Mouse (Mus musculus) testis, adult 2 months (tissue): ENCODE data around the gene Mthfr. TPM values are rescaled to one million over a fixed set of nuclear protein-coding genes. Genes with fewer than 3 reads are reported as not detected.

ENCODE experiments used
- H3K27ac ChIP-seq: fragments of 200-500 bp; 2 replicates; pipeline ENCODE4 v1.5.1; 2012; ENCODE audit warnings: low read depth, low read length; ENCODE audit not compliant: control insufficient read depth, insufficient read depth
- H3K27me3 ChIP-seq: fragments of 200-500 bp; 2 replicates; pipeline ENCODE4 v1.6.1; 2012; ENCODE audit warnings: mild to moderate bottlenecking, low read length, moderate library complexity; ENCODE audit not compliant: control insufficient read depth, insufficient read depth
- H3K36me3 ChIP-seq: fragments of 200-500 bp; 2 replicates; pipeline ENCODE4 v1.6.1; 2012; ENCODE audit warnings: mild to moderate bottlenecking, low read length; ENCODE audit not compliant: control insufficient read depth, insufficient read depth
- H3K4me1 ChIP-seq: fragments of 200-500 bp; 2 replicates; pipeline ENCODE4 v1.6.1; 2012; ENCODE audit warnings: low read length; ENCODE audit not compliant: control insufficient read depth, insufficient read depth
- H3K4me3 ChIP-seq: fragments of 200-500 bp; 2 replicates; pipeline ENCODE4 v1.5.1; 2012; ENCODE audit warnings: low read depth, mild to moderate bottlenecking, low read length, moderate library complexity, mixed read lengths; ENCODE audit not compliant: control insufficient read depth
- CTCF ChIP-seq: fragments of 200-500 bp; IDR thresholded peaks from 2 replicates; pipeline ENCODE4 v1.5.1; 2012; ENCODE audit warnings: low read depth, mild to moderate bottlenecking, inconsistent platforms, low read length, moderate library complexity; ENCODE audit not compliant: control insufficient read depth, insufficient read depth, insufficient replicate concordance
- POLR2A ChIP-seq: fragments of 200-500 bp; IDR thresholded peaks from 2 replicates; pipeline ENCODE4 v1.6.1; 2012; ENCODE audit warnings: low read depth, mild to moderate bottlenecking, inconsistent platforms, low read length, moderate library complexity; ENCODE audit not compliant: control insufficient read depth
- polyA plus RNA-seq: library from polyadenylated mRNA; depleted of rRNA; stranded (reverse); fragments of >200 nt; gene quantifications from 2 replicates; pipeline ENCODE4 v1.2.3, GENCODE M21; 2012

The Mthfr gene
- polyA plus RNA-seq, 1 experiment, result 31.8 TPM

DNA sequence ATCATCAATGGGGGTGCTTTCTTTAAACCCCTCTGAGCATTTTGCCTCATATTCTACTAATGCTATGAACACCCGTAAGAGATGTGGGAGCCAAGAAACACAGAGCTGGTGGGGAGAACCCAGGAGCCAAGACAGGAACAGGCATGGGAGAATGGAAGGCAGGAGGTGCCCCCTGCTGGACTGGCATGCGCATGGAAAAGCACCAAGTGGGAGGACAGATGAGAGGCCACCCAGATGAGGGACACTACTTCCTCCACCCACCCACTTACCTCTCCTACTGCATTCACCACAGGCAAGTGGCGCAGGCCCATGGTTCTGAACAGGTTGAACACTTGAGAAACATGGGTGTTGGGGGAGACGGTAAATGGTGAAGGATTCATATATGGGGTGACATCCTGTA is 30.5 kb upstream of the Mthfr start:
- no peaks in the 10 kb centered on the region for H3K4me1 ChIP-seq
- H3K4me3 ChIP-seq, result no peak overlapping the region
- no peaks in the 10 kb centered on the region for H3K27me3 ChIP-seq
- peaks cover 15% of the 10 kb centered on the region for H3K36me3 ChIP-seq
- TF ChIP-seq CTCF, result peak; percentile 49; the same call in 1 of the 2 replicates
- no peak for TF ChIP-seq POLR2A
- no peak overlapping the region for H3K27ac ChIP-seq

DNA sequence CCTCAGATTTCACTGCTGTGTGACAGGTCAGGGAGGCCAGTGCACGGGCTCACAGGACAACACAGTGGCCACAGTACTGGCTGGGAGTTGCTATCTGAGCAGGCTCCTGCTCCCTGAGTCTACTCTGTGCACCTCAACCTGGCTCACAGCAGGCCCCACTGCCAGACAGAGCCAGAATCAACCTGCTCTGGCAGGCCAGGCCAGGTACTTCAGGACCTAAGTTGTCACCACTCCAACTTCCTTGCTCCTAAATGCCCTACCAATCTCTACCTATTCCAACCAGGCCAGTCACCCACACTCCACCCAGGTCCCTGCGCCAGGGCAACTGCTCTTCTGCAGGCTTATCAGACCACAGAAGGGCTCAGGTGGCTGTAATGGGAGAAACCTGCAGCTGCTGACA is 29.2 kb upstream of the Mthfr start:
- no peak overlapping the region for H3K27ac ChIP-seq
- H3K4me3 ChIP-seq, result no peak overlapping the region
- peaks cover 17% of the 10 kb centered on the region for H3K36me3 ChIP-seq
- TF ChIP-seq CTCF (no peak), POLR2A (no peak)
- H3K27me3 ChIP-seq, result no peaks in the 10 kb centered on the region
- no peaks in the 10 kb centered on the region for H3K4me1 ChIP-seq

DNA sequence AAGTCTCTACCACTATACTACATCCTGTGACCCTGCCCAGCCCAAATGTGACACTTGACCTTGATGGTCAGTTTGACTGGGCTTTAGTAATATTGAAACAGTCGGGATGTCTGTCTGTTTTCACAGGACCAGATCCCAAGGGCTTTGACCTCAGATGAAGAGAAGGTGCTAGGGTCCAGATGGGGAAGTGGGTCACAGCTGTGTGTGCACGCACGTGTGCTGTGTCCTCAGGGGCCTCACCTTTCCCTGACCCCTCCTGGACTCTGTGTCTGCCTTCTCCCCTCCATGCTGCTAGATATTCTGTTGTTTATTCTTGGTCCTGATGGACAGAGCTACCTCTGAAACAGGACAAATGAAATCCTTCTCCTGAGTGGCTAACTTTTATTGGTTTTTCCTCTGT is 27.5 kb upstream of the Mthfr start:
- Histone ChIP-seq H3K4me1 (no peaks in the 10 kb centered on the region), H3K4me3 (no peak overlapping the region), H3K36me3 (peaks cover 14% of the 10 kb centered on the region), H3K27me3 (no peaks in the 10 kb centered on the region), H3K27ac (no peak overlapping the region)
- TF ChIP-seq POLR2A (no peak), CTCF (no peak)

DNA sequence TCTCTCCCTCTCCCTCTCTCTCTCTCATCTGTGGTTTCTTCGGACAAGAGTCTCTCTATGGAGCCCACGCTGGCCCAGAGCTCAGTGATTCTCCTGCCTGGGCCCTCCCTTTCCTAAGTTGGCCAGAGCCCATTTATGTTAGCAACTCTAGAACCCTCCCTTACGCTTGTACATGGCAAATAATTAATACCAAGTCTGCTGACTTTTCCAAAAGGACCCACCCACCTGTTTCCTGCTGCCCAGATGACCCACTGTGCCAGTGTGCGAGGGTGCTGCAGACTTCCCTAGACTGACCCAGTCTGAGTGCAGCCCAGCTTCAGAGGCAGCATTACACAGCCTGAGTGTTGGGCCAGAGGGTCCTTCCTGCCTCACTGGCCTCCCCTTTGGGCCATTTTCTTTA is 26.7 kb upstream of the Mthfr start:
- H3K4me1 ChIP-seq, result no peaks in the 10 kb centered on the region
- TF ChIP-seq POLR2A, result no peak
- TF ChIP-seq CTCF, result no peak
- H3K27ac ChIP-seq, result no peak overlapping the region
- peaks cover 12% of the 10 kb centered on the region for H3K36me3 ChIP-seq
- H3K27me3 ChIP-seq, result no peaks in the 10 kb centered on the region
- H3K4me3 ChIP-seq, result no peak overlapping the region

DNA sequence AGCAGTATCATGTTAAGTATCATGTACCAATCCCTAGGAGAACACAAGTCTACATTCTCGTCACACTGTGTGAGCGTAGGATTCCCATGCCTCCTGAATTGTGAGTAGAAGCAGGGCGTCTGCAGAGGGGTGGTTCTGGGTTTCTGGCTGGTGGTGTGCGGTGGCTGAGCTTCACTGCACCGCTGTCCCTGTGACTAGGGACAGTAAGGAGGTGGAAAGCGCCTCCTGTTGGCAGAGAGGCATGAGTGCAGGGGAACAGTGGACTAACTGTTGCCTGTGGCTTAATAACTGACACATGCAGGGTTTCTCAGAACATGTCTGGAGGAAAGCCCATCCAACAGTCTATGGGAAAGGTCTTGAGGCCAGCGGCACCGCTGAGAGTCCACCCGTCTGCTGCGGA is 23.5 kb upstream of the Mthfr start:
- TF ChIP-seq CTCF (peak; percentile 53; the same call in 1 of the 2 replicates), POLR2A (no peak)
- Histone ChIP-seq H3K4me1 (no peaks in the 10 kb centered on the region), H3K36me3 (peaks cover 10% of the 10 kb centered on the region), H3K4me3 (no peak overlapping the region), H3K27ac (no peak overlapping the region), H3K27me3 (no peaks in the 10 kb centered on the region)

GRCm38 (mm10) chr4:148016981-148017380 is 21.9 kb upstream of the Mthfr start:
- Histone ChIP-seq H3K27me3 (no peaks in the 10 kb centered on the region), H3K27ac (no peak overlapping the region), H3K36me3 (peaks cover 7% of the 10 kb centered on the region), H3K4me1 (no peaks in the 10 kb centered on the region), H3K4me3 (no peak overlapping the region)
- TF ChIP-seq POLR2A, result no peak
- no peak for TF ChIP-seq CTCF

GRCm38 (mm10) chr4:148018410-148018809 is 20.5 kb upstream of the Mthfr start:
- no peak for TF ChIP-seq CTCF
- TF ChIP-seq POLR2A, result no peak

DNA sequence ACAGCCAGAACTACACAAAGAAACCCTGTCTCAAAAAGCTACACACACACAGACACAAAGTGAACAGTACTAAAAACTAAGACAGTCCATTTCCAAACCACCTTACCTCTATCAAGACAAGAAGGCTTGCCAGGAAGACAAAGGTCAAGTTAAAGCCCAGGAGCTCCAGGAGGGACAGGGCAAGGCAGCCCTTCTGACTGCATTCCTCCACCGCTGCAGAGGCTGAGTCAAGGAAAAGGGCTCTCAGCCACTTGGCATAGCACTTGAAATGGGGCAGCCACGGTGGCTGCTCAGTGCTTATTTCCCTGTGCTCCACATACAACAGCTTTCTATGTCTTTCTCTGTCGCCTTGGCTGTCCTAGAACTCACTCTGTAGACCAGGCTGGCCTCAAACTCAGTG is 14.9 kb upstream of the Mthfr start:
- no peak overlapping the region for H3K4me3 ChIP-seq
- H3K36me3 ChIP-seq, result peaks cover 3% of the 10 kb centered on the region
- no peaks in the 10 kb centered on the region for H3K27me3 ChIP-seq
- no peak overlapping the region for H3K27ac ChIP-seq
- H3K4me1 ChIP-seq, result no peaks in the 10 kb centered on the region
- TF ChIP-seq POLR2A (no peak), CTCF (no peak)

More at GRCm38 (mm10) chr4:148018410-148018809, 20.5 kb upstream of the Mthfr start:
- H3K27ac ChIP-seq, result no peak overlapping the region
- no peaks in the 10 kb centered on the region for H3K4me1 ChIP-seq
- no peak overlapping the region for H3K4me3 ChIP-seq
- H3K27me3 ChIP-seq, result no peaks in the 10 kb centered on the region
- peaks cover 7% of the 10 kb centered on the region for H3K36me3 ChIP-seq
